ENCODE assay signal across 8 mouse cellular contexts in genomic region chr15:83224136-83224766, GRCm38 (mm10). TPM values are rescaled to one million over a fixed set of nuclear protein-coding genes. Genes with fewer than 3 reads are reported as not detected.
DNase-seq lines count a peak whose midpoint lies in the region; ATAC-seq and TF ChIP-seq lines count a peak whose summit lies in the region.

No protein-coding gene starts in this region.

- peak; percentile 45 for ATAC-seq in forebrain, postnatal 0 days
- no peak for ATAC-seq in forebrain, embryonic 16.5 days
- peak; percentile 39; the same call in 1 of the 2 replicates for ATAC-seq in lung, embryonic 15.5 days (ENCODE audit: borderline replicate concordance, extremely low read depth, low FRiP score, low TSS enrichment)
- no peak for ATAC-seq in activated CD4-positive, CD25-positive, alpha-beta regulatory T cell, adult 4 months

- no peak overlapping the region for H3K9ac ChIP-seq in forebrain, postnatal 0 days
- H3K9ac ChIP-seq in forebrain, embryonic 16.5 days (replicated peaks; ENCODE audit: low read depth, low read length): no peak overlapping the region
- no peak overlapping the region for H3K9ac ChIP-seq in lung, embryonic 15.5 days

- no peaks in the 10 kb centered on the region for H3K27me3 ChIP-seq in forebrain, postnatal 0 days (ENCODE audit: insufficient read depth, low read length)
- H3K27me3 ChIP-seq in forebrain, embryonic 16.5 days (replicated peaks; ENCODE audit: control insufficient read depth, insufficient read depth, low read length): no peaks in the 10 kb centered on the region
- no peaks in the 10 kb centered on the region for H3K27me3 ChIP-seq in lung, embryonic 15.5 days

- DNase-seq in forebrain, postnatal 0 days: peak; percentile 21
- DNase-seq in adrenal gland, postnatal 10 days: peak; percentile 62
- peak; percentile 61 for DNase-seq in heart, adult 8-10 months (ENCODE audit: low spot score)
- DNase-seq in kidney, adult 9 months: peak; percentile 37
- no peak for DNase-seq in thymus, postnatal 4 days

- H3K4me3 ChIP-seq in forebrain, postnatal 0 days (ENCODE audit: low read depth, low read length): no peak overlapping the region
- no peak overlapping the region for H3K4me3 ChIP-seq in forebrain, embryonic 16.5 days (replicated peaks; ENCODE audit: low read length)
- H3K4me3 ChIP-seq in lung, embryonic 15.5 days: no peak overlapping the region

- no peaks in the 10 kb centered on the region for H3K9me3 ChIP-seq in forebrain, postnatal 0 days (ENCODE audit: low read length)
- no peaks in the 10 kb centered on the region for H3K9me3 ChIP-seq in forebrain, embryonic 16.5 days (ENCODE audit: control insufficient read depth, low read length)
- no peaks in the 10 kb centered on the region; the same call in 1 of the 2 replicates for H3K9me3 ChIP-seq in lung, embryonic 15.5 days

- WGBS in forebrain, postnatal 0 days: 62% methylated on average over 9 of the region's 9 CpGs
- 54% methylated on average over 9 of the region's 9 CpGs for WGBS in forebrain, embryonic 16.5 days
- WGBS in lung, embryonic 15.5 days: 39% methylated on average over 9 of the region's 9 CpGs

- peak overlapping the region; percentile 45 for H3K27ac ChIP-seq in forebrain, postnatal 0 days (ENCODE audit: low read depth, low read length)
- no peak overlapping the region for H3K27ac ChIP-seq in forebrain, embryonic 16.5 days (ENCODE audit: low read length)
- H3K27ac ChIP-seq in lung, embryonic 15.5 days: peak overlapping the region; percentile 90

- H3K36me3 ChIP-seq in forebrain, postnatal 0 days (ENCODE audit: insufficient read depth): no peaks in the 10 kb centered on the region
- H3K36me3 ChIP-seq in forebrain, embryonic 16.5 days (ENCODE audit: control insufficient read depth, insufficient read depth): no peaks in the 10 kb centered on the region
- no peaks in the 10 kb centered on the region for H3K36me3 ChIP-seq in lung, embryonic 15.5 days

- H3K4me1 ChIP-seq in forebrain, postnatal 0 days (ENCODE audit: insufficient read depth): peaks cover 7% of the 10 kb centered on the region; the same call in 1 of the 2 replicates
- H3K4me1 ChIP-seq in forebrain, embryonic 16.5 days (replicated peaks; ENCODE audit: control insufficient read depth, insufficient read depth, low read length): peaks cover 4% of the 10 kb centered on the region; the same call in 1 of the 2 replicates
- H3K4me1 ChIP-seq in lung, embryonic 15.5 days: peaks cover 25% of the 10 kb centered on the region

- H3K4me2 ChIP-seq in forebrain, postnatal 0 days (ENCODE audit: low read depth): no peak overlapping the region
- no peak overlapping the region for H3K4me2 ChIP-seq in forebrain, embryonic 16.5 days (ENCODE audit: low read length)
- no peak overlapping the region; the same call in 1 of the 2 replicates for H3K4me2 ChIP-seq in lung, embryonic 15.5 days

- no peak for TF ChIP-seq CTCF in forebrain, postnatal 0 days (IDR thresholded peaks at IDR 0.05; ENCODE audit: low read depth)

RNA-seq across cellular contexts. Expression of gene A4galt, which starts 27.3 kb away (rescaled TPM):
- total RNA-seq in forebrain, postnatal 0 days (2014; rRNA removed): 3.3 and 11.6 TPM in 2 replicates
- polyA plus RNA-seq in forebrain, postnatal 0 days (2015; fragmentation: Nextera tagmentation; extraction: Ambion mirVana): 3.7 and 4.9 TPM in 2 replicates
- polyA plus RNA-seq in forebrain, embryonic 16.5 days (2015; fragmentation: Nextera tagmentation; extraction: Ambion mirVana): 2.4 and 2.8 TPM in 2 replicates
- 10 to 100 TPM; 12.3 to 12.8 TPM for total RNA-seq in adrenal gland, postnatal 10 days (2021)
- 1 to 10 TPM; 4.2 to 8.7 (median 5.8) TPM for total RNA-seq in heart, adult 8-10 months (2022)
- 3.5 and 3.6 TPM in 2 replicates for polyA plus RNA-seq in lung, embryonic 15.5 days (2015; fragmentation: Nextera tagmentation; extraction: Ambion mirVana)
- not detected for polyA plus RNA-seq in activated CD4-positive, CD25-positive, alpha-beta regulatory T cell, adult 4 months (2017; shearing (Covaris generic))

RNA-seq across cellular contexts. Expression of gene Cyb5r3, which starts 51.9 kb away (rescaled TPM):
- total RNA-seq in forebrain, postnatal 0 days (2014; rRNA removed): 81.2 and 92.5 TPM in 2 replicates
- polyA plus RNA-seq in forebrain, postnatal 0 days (2015; fragmentation: Nextera tagmentation; extraction: Ambion mirVana): 88.3 and 149 TPM in 2 replicates
- 92.1 and 112 TPM in 2 replicates for polyA plus RNA-seq in forebrain, embryonic 16.5 days (2015; fragmentation: Nextera tagmentation; extraction: Ambion mirVana)
- total RNA-seq in adrenal gland, postnatal 10 days (2021): 100 to 1,000 TPM; 176 to 199 TPM
- total RNA-seq in heart, adult 8-10 months (2022): 100 to 1,000 TPM in 2 of 4 experiments, 10 to 100 TPM in 2; 81.4 to 113 (median 96.2) TPM
- 139 and 155 TPM in 2 replicates for polyA plus RNA-seq in lung, embryonic 15.5 days (2015; fragmentation: Nextera tagmentation; extraction: Ambion mirVana)
- 10 to 100 TPM; 55.9 to 73.9 TPM for polyA plus RNA-seq in activated CD4-positive, CD25-positive, alpha-beta regulatory T cell, adult 4 months (2017; shearing (Covaris generic))

Comparison
In these comparisons a context has a peak if more than half of its experiments do, and no peak if none do; other contexts are left out.
1. ATAC-seq: peak in forebrain, postnatal 0 days (single experiment) and lung, embryonic 15.5 days (single experiment); none in forebrain, embryonic 16.5 days (single experiment) and activated CD4-positive, CD25-positive, alpha-beta regulatory T cell, adult 4 months (single experiment).